Mouse (Mus musculus) adrenal gland, postnatal 10 days (tissue): ENCODE data around the gene Carns1. TPM values are rescaled to one million over a fixed set of nuclear protein-coding genes. Genes with fewer than 3 reads are reported as not detected.

Experiments used
- DNase-seq: peaks from one replicate; pipeline ENCODE4 v3.0.0; 2021; ENCODE audit warnings: mixed read lengths
- long read RNA-seq, 2 experiments: library from polyadenylated mRNA; stranded (forward); transcript quantifications; one replicate each; pipeline ENCODE4 v2.0.0; 2021
- total RNA-seq, 2 experiments: library from RNA; stranded (reverse); gene quantifications; 2 replicates each; pipeline ENCODE4 v1.2.3; 2021

Carns1 gene
- total RNA-seq, result 1 to 10 TPM; 4.8 to 8.8 TPM
- long read RNA-seq, experiment 1, partial matches to known transcripts, result 1 of 4 reads
- long read RNA-seq, experiment 1, other reads (novel, unspliced or antisense), result 1 of 4 reads
- long read RNA-seq, experiment 2, partial matches to known transcripts, result 0 of 2 reads
- long read RNA-seq, experiment 2, other reads (novel, unspliced or antisense), result 0 of 2 reads

DNA sequence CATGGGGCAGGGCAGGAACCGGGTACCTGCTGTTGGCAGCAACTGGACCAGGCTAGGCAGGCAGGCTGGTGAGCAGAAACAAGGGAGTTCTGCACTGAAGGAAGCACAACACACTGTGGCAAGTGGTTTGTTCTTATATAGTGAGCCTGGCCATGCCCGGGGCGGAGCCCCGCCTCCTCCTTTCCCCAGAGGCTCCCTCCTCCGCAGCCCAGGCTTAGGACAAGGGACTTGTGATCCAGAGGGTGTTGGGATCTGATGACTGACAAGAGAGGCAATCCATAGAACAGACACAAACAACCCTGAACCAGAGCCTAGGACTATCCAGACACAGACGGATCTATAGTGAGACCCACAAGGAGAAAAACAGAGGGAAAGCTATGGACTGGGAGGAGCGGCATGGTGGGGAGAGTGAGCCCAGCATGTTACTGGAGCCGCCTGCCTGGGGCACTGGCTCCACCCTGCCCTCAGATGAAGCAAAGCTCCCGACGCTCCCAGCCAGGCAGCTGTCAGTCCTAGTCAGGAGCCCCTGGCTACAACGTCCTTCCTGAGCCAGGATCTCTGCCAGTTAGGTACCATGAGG is at the start of gene Carns1:
Carns1 (minus strand) TSS at position 112 of the 580 bp plus-strand sequence.
- DNase-seq, result peak; percentile 65

DNA sequence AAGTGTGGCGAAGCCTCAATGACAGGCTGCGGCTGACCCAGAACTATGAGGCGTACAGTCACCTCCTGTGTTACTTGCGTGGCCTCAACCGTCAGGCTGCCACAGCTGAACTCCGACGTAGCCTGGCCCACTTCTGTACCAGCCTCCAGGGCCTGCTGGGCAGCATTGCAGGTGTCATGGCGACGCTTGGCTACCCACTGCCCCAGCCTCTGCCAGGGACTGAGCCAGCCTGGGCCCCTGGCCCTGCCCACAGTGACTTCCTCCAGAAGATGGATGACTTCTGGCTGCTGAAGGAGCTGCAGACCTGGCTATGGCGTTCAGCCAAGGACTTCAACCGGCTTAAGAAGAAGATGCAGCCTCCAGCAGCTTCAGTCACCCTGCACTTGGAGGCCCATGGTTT is 46.9 kb upstream of the Carns1 start:
- peak; percentile 48 for DNase-seq

DNA sequence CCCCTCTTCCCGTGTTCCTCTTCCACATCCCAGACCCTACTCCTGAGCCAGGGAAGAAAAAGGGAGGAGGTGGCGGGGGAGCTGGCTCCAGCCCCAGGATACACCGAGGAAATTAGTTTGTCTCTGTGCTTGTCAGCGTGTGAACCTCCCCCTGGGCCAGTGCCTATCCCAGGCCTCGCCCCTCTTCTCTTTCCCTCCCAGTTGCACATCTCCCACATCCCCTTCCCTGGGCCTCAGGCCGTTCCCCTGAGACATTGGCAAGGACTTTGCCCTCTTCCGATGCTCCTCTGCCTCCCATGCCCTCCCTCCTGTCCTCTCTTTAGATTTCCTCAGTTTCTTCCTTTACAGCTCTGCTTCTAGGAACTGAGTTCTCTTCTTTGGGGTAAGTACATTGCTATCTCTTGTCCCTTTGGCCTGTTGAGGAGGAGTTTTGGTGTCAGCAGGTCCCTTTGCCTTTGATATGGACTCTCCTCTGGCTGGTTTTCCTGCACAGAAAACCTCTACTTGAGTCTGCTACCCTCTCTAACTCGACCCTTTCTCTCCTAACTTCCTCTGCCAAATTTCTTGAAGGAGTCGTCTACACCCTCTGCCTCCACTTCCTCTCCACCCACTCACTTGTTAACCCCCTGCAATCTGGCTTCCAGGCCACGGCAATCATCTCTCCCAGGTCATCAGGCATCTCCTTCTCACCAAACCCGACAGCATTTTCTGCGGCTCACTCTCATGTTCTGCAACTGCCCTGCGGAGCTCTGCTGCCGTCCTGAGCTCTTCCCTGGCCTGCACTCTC is 45.9 kb upstream of the Carns1 start:
- no peak for DNase-seq

DNA sequence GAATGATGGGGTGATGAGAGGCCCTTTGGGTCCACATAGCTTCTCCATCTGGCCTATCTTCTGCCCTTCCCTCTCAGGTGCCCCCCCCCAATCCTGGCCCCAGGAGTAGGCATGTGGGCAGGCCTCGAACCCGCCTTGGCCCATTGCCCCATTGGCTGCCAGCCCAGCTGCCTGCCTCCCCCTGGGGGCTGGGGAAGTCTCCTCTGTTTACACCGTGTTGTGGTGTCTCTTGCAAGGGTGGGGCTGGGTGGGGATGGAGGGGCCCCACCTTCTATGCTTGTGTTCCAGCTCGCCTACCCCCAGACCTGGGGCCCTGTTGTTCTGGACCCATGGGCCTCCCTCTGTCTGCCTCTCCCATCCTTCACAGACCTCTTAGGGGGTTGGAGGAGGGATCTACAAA is 45.1 kb upstream of the Carns1 start:
- DNase-seq, result no peak

DNA sequence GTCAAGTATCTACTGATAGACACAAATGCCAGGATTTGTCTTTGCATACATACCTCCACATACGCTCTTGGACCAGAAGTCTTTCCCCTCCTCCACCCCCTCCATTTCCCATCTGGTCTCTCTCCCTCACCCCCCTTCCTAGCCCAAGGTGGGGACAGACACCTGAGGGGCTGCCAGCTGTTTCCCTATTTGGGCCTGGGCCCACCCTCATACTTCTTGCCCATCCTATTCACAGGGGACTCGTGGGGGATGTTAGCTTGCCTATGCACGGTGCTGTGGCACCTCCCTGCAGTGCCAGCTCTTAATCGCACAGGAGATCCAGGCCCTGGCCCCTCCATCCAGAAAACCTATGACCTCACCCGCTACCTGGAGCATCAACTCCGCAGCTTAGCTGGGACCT is 44.7 kb upstream of the Carns1 start:
- no peak for DNase-seq

DNA sequence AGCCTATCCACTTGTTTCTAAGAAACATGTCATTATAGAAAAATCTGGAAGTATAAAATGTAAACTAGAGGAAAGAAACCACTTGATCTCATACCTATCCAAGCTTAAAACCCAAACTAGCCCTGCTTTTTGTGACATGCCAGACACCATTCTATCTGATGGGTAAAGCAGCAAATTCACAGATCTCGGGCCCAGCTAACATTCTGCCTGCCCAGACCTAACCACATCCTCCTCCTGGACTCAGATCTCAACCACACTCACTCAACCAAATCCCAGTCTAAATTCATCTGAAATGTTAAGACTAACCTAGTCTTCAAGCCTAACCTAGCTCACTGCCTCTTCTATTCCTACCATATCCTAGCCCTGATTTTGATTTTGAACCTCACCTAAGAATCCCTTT is 43.5 kb upstream of the Carns1 start:
- DNase-seq, result no peak

DNA sequence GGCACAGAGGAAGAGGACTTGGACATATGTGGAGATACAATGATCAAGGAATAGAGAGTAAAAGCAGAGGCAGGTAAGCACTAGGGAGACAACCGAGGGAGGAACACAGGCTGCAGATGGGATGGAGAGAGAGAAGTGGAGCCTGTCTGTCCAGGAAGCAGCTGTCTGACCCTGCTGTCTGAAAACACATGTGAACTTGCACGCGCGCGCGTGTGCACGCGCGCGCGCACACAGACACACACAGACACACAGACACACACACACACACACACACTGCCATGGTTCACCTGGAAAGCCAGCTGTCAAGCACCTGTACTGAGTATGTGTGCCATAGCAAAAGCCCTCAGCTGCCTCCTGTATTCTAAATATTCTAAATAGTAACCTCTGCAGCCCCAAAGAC is 43.0 kb upstream of the Carns1 start:
- DNase-seq, result no peak

DNA sequence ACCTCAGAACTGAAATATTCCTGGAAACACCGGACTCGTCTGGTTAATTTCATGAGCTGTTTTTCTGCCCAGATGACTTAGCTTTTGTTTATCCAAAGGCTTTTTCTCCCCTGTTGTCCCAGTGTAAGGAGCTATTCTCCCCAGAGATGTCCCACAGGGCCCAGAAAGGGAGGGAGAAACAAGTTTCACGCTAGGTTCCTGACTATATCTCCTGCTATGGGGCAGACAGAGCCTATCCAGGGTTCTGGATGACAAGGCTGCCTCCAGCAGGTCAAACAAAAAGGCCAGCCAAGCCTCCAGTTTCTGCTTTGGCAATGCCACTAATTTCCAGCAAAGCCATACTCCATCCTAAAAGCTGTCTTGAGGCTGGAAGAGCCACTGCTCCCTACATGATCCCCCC is 42.6 kb upstream of the Carns1 start:
- DNase-seq, result no peak

DNA sequence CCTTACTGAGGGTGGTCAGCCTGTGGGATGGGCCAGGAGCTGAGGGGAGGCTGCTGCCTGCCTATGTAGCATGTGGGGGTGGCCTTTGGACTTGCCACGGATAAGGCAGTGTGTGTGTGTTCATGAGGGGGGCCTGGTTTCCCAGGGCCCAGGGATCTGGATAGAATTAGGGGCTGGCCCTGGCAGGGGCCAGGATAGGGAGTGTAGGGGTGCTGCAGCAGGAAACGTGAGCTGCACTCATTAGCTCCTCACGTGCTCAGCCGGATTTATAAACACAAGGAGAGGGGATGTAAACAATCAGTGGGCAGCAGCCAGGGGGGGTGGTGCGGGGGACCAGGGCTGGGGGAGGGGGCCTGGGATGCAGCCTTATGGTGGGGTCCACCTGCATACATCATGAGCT is 41.9 kb upstream of the Carns1 start:
- DNase-seq, result no peak

DNA sequence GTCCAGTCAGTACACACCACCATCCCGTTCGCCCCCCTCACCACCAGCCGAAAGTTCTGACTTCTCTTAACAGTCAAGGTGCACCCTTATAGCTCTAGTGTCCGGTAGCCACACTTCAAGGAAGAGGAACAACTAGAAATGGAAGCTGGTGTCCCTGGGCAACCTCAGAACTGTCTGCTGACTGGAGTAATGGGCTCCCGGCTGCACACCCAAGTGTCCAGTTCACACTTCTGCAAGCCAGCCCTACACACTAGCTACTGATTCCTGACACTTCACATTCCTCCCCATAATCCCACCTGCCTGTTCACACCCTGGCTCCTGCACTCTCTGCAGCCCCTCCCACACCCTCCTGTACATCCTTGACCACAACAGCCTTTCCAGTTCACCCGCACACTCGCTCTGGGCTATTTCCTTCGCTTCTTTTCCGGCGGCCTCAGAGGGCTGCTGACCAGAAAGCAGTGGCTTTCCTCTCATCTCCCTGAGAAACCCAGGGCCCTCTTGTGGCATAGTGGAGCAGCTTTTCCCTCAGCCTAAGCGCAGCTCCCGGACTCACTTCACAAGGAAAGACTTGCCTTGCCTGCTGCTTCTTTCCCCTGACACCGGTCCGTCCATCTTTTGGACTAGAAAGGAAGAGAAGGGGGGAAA is 40.9 kb upstream of the Carns1 start:
- peak; percentile 60 for DNase-seq

DNA sequence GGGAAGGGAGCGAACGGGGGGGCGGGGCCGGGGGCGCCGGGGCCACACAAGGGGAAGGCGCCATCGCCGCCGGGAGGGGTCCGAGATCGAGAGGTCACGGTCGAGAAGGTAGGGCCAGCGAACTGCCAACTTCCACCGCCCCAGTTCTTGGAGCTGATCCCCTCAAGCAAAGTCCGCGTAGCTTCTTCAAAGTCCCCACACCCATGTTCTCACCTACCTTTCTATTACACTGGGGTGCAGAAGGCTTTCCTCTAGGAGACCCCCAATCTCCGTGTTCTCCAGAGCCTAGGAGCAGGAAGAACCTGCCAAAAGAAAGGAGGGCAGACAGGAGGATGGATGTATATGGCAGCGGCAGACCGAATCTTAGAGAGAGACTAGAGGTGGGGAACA is 40.2 kb upstream of the Carns1 start:
- DNase-seq, result no peak

DNA sequence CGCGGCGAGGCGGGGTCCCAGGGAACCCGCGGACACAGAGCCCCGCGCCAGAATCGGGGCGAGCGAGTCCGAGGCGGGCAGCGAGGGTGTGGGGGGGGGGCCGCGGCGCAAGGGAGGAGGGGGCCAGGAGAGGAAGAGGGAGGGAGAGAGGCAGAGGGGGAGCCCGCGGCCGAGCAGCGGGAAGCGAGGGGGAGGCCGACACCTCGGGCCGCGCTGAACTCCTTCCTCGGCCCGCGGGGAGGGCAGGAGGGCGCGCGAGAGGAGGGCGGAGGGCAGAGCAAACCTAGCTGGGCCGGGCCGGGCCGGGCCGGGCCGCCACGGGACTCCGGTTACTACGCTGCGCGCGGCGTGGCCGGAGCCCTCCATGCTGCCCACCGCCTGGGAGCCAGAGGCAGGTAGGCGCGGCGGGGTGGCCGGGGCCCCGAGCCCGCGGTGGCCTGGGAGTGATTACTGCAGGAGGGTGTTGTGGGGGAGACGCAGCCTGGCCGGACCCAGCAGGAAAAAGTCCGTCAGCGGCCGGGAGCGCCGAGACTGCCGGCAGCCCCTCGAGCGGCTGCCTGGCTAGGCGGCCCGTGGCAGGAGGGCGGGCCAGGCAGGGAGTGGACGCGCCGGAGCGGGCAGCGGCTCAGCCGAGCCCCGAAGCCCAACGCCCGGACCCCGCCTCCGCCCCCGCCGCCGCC is 39.6 kb upstream of the Carns1 start:
- peak; percentile 59 for DNase-seq

DNA sequence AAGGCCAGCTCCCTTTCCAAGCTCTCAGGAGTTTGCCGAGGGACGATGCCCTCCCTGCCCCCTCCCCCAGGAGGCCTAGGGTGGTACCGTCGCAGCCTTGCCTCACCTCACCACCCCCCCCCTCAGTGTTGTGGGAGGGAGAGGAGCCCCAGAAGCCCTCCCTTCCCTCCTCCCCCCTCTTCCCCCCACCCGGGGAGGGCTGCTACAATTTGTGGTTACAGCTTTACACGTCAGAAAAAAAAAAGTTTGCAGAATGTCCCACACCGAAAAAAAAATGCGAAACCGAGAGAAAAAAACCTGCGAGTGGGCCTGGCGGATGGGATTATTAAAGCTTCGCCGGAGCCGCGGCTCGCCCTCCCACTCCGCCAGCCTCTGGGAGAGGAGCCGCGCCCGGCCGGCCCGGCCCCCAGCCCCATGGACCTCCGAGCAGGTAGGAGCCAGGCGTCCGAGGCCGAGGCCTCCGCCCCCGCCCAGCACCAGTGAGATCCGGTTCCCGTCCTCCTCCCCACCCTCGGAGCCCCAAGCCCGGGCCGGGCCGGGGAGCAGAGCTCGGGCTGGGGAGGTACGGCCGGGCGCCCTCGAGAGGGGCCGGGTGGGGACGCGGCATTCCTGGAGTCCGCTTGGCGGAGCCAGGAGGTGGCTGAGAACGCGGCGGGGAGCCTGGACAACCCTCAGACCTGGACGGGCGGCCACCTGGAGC is 38.9 kb upstream of the Carns1 start, which contains the start of the genes Clcf1 and AC109138.7:
Clcf1 (plus strand) TSS at position 168 of the 700 bp plus-strand sequence.
AC109138.7 (plus strand) TSS at position 287 of the 700 bp plus-strand sequence.
- peak; percentile 69 for DNase-seq

DNA sequence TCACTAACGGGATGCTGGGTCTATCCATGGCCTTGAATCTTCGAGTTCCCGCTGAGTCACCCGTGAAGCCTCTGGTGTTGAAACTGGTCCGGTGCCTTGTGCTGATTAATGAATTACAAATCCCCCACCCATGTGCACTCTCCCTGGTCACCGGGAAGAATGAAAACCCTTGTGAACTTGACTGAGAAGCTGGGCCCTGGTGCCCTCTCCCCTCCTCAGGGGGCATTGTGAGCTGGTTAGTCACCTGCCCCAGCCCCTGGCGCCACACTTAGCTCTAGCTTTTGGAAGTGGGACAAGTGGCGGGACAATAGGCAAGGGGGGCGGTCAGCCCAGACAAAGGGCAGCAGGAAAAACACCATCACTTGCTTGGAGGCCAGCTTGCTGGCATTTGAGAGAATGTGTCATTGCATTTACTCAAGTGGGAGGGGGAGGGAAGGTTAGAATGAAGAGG is 38.3 kb upstream of the Carns1 start:
- DNase-seq, result peak; percentile 68

DNA sequence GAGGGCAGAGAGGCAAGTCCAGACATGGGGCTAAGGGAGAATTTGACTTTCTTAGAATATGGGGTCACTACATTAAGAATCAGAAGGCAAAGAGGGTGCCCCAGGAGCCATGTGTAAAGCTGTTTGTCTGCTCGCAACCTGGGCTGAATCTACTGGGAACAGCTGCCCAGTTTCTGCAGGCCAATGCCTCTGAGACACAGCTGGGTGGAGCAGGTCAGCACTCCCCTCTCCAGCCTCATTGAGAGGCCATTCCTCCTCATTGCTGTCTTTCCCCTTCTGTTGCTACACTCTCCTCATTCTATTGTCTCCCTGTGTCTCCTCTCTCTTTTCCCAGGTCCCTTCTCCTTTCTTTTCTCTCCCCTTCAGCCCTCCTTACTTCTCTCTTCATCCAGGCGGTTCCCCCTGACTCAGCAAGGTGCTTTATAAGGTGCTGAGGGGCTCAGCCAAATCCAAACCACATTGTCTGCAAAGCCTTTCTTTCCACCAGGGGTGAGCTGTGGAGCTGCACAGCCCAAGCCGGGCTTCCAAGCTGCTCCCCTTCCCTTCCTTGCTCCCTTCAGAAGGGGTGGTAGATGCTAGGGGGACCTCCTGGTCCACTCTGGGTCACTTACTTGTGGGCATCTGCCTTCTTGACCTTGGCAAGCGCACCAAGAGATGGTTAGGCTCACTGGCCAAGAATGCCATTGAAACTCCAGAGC is 36.8 kb upstream of the Carns1 start:
- no peak for DNase-seq

DNA sequence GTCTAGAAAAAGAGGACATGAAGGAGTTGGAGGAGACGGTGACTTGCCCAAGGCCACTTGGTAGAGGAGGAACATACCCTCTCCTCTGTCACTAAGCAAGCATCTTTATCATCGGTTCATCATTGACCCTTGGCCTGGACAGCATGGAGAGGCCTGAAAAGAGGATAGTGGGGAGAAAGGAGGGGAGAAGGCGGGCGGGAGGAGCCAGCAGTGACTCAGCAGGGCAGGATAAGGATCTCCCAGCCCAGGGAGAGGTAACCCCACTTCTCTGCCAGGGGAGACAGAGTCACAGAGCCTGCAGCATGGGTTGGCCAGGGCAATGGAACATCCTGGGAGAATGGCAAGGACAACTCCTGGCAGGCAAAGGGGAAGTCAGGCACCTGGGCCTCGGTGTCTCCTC is 33.3 kb upstream of the Carns1 start:
- no peak for DNase-seq

DNA sequence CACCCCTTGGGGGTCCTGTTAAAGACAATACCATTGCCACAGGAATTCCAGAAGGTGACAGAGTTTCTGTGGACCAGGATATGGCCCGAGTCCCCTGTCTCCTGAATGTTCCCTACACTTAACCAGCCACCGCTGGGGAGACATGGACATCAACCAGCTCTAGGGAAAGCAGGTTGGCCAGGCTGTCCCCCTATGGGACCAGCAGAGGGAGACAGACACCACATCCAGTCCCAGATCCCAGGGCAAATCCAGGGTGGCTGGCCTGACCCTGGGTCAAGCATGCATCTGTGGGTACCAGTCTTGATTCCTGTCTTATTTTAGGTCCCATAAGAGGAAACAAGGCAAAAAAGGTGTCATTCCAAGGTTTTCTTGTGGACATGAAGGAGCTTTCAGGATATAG is 31.7 kb upstream of the Carns1 start:
- peak; percentile 82 for DNase-seq

DNA sequence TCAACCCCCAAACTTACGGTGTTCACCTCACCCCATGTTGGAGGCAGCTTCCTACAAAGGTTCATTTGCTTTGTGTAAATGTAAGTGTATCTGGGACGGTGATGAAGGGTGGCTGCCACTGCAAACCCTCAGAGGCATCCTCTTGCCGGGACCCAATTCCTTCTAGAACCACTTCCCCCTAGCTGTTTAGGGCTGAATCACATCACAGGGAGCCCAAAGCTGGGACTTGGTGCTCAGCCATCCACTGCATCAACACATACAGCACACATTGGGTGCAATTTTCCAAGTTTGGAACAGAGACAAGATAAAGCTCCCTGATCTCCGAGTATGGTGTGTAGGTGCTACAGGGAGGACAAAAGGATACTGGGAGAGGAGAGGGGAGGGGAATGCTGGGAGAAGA is 29.6 kb upstream of the Carns1 start:
- DNase-seq, result no peak

DNA sequence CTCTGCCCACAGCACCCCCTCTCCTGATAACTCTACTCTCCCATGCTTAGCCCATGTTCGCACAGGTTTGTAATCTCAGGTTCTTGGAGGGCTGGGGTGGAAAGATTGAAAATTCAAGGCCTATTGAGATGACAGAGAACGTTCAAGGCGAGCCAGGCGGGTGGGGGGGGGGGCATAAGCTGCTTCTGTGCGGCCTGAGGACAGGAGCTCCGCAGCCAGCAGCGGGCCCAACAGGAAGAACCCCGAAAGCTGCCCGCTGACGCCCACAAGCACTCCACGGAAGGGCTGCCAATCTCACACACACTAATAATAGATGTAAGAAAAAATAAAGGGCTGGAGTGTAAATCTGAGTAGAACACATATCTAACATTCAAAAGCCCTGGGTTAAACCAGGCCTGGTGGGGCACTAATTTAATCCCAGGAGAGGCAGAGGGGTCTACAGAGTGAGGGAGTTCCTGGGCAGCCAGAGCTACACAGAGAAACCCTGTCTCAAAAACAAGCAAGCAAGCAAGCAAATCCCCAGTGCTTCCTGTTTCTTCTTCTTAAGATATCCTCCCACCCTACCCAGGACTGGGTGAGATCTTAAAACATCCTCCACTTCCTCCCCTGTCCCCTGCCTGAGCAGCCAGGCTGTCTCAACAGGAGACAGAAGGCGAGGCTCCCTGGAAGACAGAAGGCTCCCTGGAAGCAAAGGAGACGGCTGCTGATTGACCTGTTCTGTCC is 28.5 kb upstream of the Carns1 start:
- DNase-seq, result no peak

DNA sequence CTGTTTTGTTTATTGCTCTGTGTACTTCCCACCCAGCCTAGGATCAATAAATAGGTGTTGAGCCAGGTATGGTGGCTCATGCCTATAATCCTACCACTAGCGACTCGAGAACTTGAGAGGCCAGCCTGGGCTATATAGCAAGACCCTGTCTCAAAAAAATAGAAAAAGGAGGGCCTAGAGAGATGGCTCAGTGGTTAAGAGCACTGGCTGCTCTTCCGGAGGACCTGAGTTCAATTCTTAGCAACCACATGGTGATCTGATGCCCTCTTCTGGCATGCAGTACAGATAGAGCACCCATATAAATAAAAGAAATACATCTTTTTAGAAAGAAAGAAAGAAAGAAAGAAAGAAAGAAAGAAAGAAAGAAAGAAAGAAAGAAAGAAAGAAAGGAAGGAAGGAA is 27.9 kb upstream of the Carns1 start:
- DNase-seq, result no peak
